Mouse (Mus musculus) midbrain, embryonic 11.5 days (tissue): ENCODE data around the gene Olfr228. TPM values are rescaled to one million over a fixed set of nuclear protein-coding genes. Genes with fewer than 3 reads are reported as not detected.

Experiments
- polyA plus RNA-seq: library from polyadenylated mRNA; unstranded; fragments of >200 nt; fragmentation: Nextera tagmentation; extraction: Ambion mirVana; gene quantifications from 2 replicates; pipeline ENCODE4 v1.2.1, GENCODE M21; 2014

Gene Olfr228
- polyA plus RNA-seq, 1 experiment from 2014 or later = not detected

Other genes with a start within 250 kb of the Olfr228 start
- gene Olfr1048, start 247.1 kb downstream of the Olfr228 start, polyA plus RNA-seq = not detected in 2 replicates
- gene Olfr1049, start 229.1 kb downstream of the Olfr228 start, polyA plus RNA-seq = not detected in 2 replicates
- gene Olfr1051, start 208.3 kb downstream of the Olfr228 start, polyA plus RNA-seq = not detected in 2 replicates
- not detected in 2 replicates for gene Olfr1052, start 194.9 kb downstream of the Olfr228 start, polyA plus RNA-seq
- gene Olfr1053, start 172.1 kb downstream of the Olfr228 start, polyA plus RNA-seq = not detected in 2 replicates
- gene Olfr1054, start 152.0 kb downstream of the Olfr228 start, polyA plus RNA-seq = not detected in 2 replicates
- not detected in 2 replicates for gene Olfr1055, start 137.1 kb downstream of the Olfr228 start, polyA plus RNA-seq
- not detected in 2 replicates for gene Olfr1056, start 124.9 kb downstream of the Olfr228 start, polyA plus RNA-seq
- not detected in 2 replicates for gene Olfr1057, start 109.0 kb downstream of the Olfr228 start, polyA plus RNA-seq
- gene Olfr1058, start 98.8 kb downstream of the Olfr228 start, polyA plus RNA-seq = not detected in 2 replicates
- gene Olfr1061, start 73.3 kb downstream of the Olfr228 start, polyA plus RNA-seq = not detected in 2 replicates
- gene Olfr1062, start 60.6 kb downstream of the Olfr228 start, polyA plus RNA-seq = not detected in 2 replicates
- gene Olfr1065, start 36.8 kb downstream of the Olfr228 start, polyA plus RNA-seq = not detected in 2 replicates
- gene Olfr1066, start 31.1 kb downstream of the Olfr228 start, polyA plus RNA-seq = not detected in 2 replicates
- gene Olfr1076, start 21.1 kb upstream of the Olfr228 start, polyA plus RNA-seq = not detected in 2 replicates
- gene Olfr1079, start 55.1 kb upstream of the Olfr228 start, polyA plus RNA-seq = not detected in 2 replicates
- gene Olfr1080, start 70.8 kb upstream of the Olfr228 start, polyA plus RNA-seq = not detected in 2 replicates
- not detected in 2 replicates for gene Olfr1082, start 111.6 kb upstream of the Olfr228 start, polyA plus RNA-seq
- not detected in 2 replicates for gene Olfr1084, start 152.3 kb upstream of the Olfr228 start, polyA plus RNA-seq
- not detected in 2 replicates for gene Olfr1085, start 174.6 kb upstream of the Olfr228 start, polyA plus RNA-seq
- not detected in 2 replicates for gene Olfr1086, start 192.7 kb upstream of the Olfr228 start, polyA plus RNA-seq
- not detected in 2 replicates for gene Olfr1087, start 211.0 kb upstream of the Olfr228 start, polyA plus RNA-seq
- not detected in 2 replicates for gene Olfr1089, start 246.3 kb upstream of the Olfr228 start, polyA plus RNA-seq